Mouse (Mus musculus) cerebellum, postnatal 25 days (tissue): ENCODE data around the gene Wdr72.

ENCODE experiments used
- DNase-seq, 2 experiments: peaks; one replicate each; pipeline ENCODE4 v3.0.0; 2021; ENCODE audit warnings: mixed read lengths in 2 of 2

The Wdr72 gene

GRCm38 (mm10) chr9:74248084-74248483 lies 137.9 kb downstream of the Wdr72 start:
- DNase-seq, result no peak

GRCm38 (mm10) chr9:74249486-74249885 lies 139.3 kb downstream of the Wdr72 start:
- DNase-seq, result no peak

DNA sequence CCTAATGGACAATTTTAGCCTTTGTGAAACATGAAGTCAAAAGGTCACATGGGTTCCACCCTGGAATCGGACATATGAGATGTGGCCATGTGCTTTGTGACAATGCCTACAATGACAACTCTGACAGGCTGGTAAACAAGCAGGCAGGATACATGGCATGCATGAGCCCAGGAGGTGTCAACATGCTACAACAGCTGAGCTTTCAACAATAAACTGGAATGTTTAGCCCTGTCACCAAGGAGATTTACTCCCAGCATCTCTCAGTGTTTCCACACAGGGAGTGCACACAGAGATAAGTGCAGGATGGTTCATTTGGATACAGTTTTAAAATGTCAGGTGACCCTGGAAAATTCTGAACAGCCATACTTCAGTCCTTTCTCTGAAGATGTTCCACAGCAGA lies 140.4 kb downstream of the Wdr72 start:
- no peak for DNase-seq

GRCm38 (mm10) chr9:74258389-74258788 lies 148.2 kb downstream of the Wdr72 start:
- no peak for DNase-seq

GRCm38 (mm10) chr9:74277752-74278385 lies 167.7 kb downstream of the Wdr72 start:
- no peak for DNase-seq

DNA sequence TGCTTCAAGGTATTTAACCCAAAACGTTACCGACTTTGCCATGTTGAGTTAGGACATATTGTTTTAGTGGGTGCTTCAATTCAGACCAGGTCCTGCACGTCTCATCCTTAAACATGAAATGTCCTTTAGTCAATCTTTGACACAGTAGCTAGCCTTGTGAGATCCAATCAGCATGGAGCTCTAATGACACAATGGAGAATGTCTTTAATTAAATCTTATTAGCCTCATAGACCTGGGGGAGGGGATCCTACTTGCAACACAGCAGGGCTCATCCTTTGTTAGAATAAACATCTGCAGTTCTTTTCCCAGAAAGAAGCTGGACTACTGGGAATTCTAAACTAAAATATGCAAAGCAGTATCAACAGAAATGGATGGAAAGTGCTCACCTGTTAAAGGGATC lies 171.9 kb downstream of the Wdr72 start:
- DNase-seq, result no peak

- no peak for DNase-seq
Observed at GRCm38 (mm10) chr9:74286210-74286609, 176.1 kb downstream of the Wdr72 start.

DNA sequence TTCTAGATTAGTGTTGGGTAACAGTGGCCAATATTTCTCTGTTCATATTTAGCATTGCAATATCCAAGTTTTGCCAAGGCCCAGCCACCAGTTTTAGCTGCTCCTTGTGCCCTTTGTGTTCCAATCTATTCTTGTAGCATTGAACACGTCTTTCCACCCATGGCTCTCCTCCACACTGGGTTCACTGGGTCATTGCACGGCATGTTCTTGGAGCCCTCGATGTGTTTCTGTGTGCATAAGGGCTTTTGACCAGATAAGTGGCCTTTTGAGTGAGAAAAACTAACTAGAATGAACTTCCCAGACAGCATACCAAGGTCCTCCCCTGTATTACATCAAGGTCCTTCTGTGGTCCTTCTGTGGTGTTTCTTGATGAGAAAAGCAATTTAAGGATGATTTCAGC lies 184.3 kb downstream of the Wdr72 start:
- no peak for DNase-seq

DNA sequence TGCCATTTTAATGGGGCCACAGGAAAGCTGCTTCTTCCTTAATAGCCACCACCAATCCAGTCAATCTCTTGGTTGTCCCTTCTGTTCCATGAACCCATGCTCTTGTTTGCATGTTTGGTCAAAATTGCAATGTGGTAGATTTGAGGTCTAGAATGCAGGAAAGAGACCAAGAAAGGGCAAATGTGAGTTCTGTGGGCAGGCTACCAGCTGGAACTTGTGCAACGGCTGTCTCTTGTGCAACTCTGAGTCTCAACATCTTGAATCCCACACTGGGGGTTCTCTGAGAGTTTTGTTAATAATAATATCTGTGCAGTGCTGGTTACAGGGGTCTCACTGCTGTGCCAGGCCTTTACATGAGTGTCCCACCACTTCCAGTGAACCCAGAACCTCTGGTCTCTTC lies 208.6 kb downstream of the Wdr72 start:
- DNase-seq, result no peak

GRCm38 (mm10) chr9:74324089-74324924 lies 214.2 kb downstream of the Wdr72 start:
- no peak for DNase-seq

DNA sequence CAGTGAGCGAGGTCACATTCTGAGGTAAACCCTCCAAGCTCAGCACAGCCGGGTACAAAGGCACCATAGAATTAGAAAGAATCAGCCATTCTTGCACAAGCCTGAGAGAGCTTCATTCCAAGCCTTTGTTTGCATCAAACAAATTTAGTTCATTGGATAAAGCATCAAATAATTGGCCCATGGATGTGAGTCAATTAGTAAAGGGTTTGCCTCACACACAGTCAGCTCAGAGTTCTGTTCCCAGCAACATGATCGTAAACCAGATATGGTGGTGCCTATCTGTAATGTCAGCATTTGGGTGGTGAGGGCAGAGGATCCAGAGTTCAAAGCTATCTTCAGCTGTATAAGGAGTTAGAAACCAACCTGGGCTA lies 214.8 kb downstream of the Wdr72 start:
- DNase-seq, result no peak

DNA sequence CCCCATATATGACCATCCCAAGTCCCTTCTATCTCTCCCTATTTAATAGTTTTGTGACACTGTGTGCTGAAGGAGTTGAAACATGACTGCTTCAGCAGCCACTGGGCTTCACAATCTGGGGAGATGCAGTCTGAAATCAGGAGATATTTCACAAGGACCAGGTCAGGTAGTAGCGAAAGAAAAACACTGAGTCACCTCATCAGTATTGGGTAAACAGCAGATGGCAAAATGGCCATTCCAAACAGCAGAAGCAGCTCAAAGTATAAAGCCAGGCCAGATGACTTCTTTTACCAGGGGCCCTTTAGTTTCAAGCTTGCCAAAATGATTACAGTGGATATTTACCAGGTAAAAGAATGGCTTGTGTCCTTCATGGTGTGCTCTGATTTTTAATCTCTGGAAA lies 215.8 kb downstream of the Wdr72 start:
- no peak for DNase-seq

DNA sequence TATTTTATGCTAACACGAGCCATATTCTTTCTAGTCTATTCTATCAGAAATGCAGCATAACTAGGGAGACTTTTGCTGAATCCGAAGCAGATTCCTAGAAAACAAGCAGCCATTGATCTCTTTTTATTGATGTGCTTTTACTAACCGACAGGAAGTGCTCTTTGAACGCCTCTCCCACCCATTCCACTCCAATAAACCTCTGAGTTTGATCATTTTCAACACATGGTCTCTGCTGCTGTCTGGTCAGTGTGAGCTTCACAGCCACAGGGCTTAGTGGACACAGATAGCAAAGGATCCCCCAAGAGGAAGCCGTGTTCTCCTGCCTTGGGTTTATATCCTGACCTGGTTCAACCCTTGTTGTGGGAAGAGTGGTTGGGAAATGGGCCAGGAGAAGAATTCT lies 218.7 kb downstream of the Wdr72 start:
- DNase-seq, result no peak

GRCm38 (mm10) chr9:74330706-74331495 lies 220.7 kb downstream of the Wdr72 start:
- no peak for DNase-seq

DNA sequence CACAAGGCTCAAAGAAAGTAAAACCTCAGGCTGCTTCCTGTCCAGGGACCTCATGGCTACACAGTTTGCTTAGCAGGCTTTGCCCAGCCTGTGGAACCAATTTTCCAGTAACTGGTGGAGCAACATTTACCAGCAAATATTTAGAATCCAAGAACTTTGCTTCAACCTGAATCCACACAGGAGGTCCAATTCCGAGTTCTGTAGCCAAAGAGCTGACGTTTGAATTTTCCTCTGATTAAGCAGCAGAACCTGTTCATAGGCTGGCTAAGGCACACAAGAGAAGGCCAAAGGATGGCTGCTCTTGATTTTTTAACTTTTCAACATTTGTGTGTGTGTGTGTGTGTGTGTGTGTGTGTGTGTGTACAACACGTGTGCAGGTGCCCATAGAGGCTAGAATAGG lies 222.2 kb downstream of the Wdr72 start:
- DNase-seq, result no peak
